Mouse (Mus musculus) lung, adult 10 weeks (tissue): ENCODE results near the gene Trim11. TPM values are rescaled to one million over a fixed set of nuclear protein-coding genes. Genes with fewer than 3 reads are reported as not detected.

ENCODE experiments used
- polyA plus RNA-seq: library from polyadenylated mRNA; stranded (reverse); fragments of 350-450 nt; fragmentation: Illumina TruSeq; extraction: RNeasy Lipid Tissue Mini Kit (QIAGEN cat#74804); gene quantifications from one replicate; pipeline ENCODE4 v1.2.3, GENCODE M21; 2014; ENCODE audit warnings: low read depth, low replicate concordance; ENCODE audit not compliant: insufficient read depth

The Trim11 gene
- polyA plus RNA-seq, result 15.2 TPM

GRCm38 (mm10) chr11:58978027-58978705 is at the start of gene Trim11:
Gene Trim11 (plus strand): TSS chr11:58978093.

GRCm38 (mm10) chr11:58938322-58939087 is 39.4 kb upstream of the Trim11 start, which contains the start of gene Rnf187:
Gene Rnf187 (minus strand): TSS chr11:58938916.

GRCm38 (mm10) chr11:58948542-58949479 is 29.1 kb upstream of the Trim11 start, which contains the start of gene Hist3h2ba:
Gene Hist3h2ba (plus strand): TSS chr11:58948920.

GRCm38 (mm10) chr11:58954420-58955142 is 23.3 kb upstream of the Trim11 start, which contains the start of the genes Hist3h2a and Trim17:
Gene Hist3h2a (plus strand): TSS chr11:58954685.
Gene Trim17 (plus strand): TSS chr11:58954685.

Other genes starting within 250 kb of the Trim11 start
- gene Olfr317, start 238.9 kb upstream of the Trim11 start, polyA plus RNA-seq, result not detected
- not detected for gene Olfr316, start 225.4 kb upstream of the Trim11 start, polyA plus RNA-seq
- not detected for gene Olfr315, start 204.9 kb upstream of the Trim11 start, polyA plus RNA-seq
- not detected for gene Olfr314, start 195.1 kb upstream of the Trim11 start, polyA plus RNA-seq
- 84.0 TPM for gene Fam183b, start 176.1 kb upstream of the Trim11 start, polyA plus RNA-seq
- not detected for gene Olfr313, start 163.1 kb upstream of the Trim11 start, polyA plus RNA-seq
- not detected for gene Olfr312, start 148.9 kb upstream of the Trim11 start, polyA plus RNA-seq
- gene Olfr311, start 138.8 kb upstream of the Trim11 start, polyA plus RNA-seq, result not detected
- gene Gm12258, start 130.9 kb upstream of the Trim11 start, polyA plus RNA-seq, result 3.1 TPM
- gene 2810021J22Rik, start 110.9 kb upstream of the Trim11 start, polyA plus RNA-seq, result 1.4 TPM
- gene Zfp39, start 73.9 kb upstream of the Trim11 start, polyA plus RNA-seq, result 2.5 TPM
- gene Btnl10, start 60.2 kb upstream of the Trim11 start, polyA plus RNA-seq, result not detected
- 90.0 TPM for gene Rnf187, start 39.2 kb upstream of the Trim11 start, polyA plus RNA-seq
- 3.0 TPM for gene Hist3h2ba, start 29.2 kb upstream of the Trim11 start, polyA plus RNA-seq
- gene Hist3h2a, start 23.4 kb upstream of the Trim11 start, polyA plus RNA-seq, result 17.1 TPM
- 0.25 TPM for gene Trim17, start 23.4 kb upstream of the Trim11 start, polyA plus RNA-seq
- 2.4 TPM for gene Obscn, start 158.3 kb downstream of the Trim11 start, polyA plus RNA-seq
- 3.3 TPM for gene Iba57, start 185.6 kb downstream of the Trim11 start, polyA plus RNA-seq
- 1.6 TPM for gene Gjc2, start 205.1 kb downstream of the Trim11 start, polyA plus RNA-seq
- 119 TPM for gene Guk1, start 214.1 kb downstream of the Trim11 start, polyA plus RNA-seq
- gene Mrpl55, start 224.4 kb downstream of the Trim11 start, polyA plus RNA-seq, result 39.6 TPM
- 19.0 TPM for gene 2310033P09Rik, start 230.2 kb downstream of the Trim11 start, polyA plus RNA-seq